Mouse (Mus musculus): Measurements from ENCODE around the gene Iqgap1. TPM values are rescaled to one million over a fixed set of nuclear protein-coding genes. Genes with fewer than 3 reads are reported as not detected.

Gene Iqgap1
- polyA plus RNA-seq, 1 experiment, result 112 TPM

DNA sequence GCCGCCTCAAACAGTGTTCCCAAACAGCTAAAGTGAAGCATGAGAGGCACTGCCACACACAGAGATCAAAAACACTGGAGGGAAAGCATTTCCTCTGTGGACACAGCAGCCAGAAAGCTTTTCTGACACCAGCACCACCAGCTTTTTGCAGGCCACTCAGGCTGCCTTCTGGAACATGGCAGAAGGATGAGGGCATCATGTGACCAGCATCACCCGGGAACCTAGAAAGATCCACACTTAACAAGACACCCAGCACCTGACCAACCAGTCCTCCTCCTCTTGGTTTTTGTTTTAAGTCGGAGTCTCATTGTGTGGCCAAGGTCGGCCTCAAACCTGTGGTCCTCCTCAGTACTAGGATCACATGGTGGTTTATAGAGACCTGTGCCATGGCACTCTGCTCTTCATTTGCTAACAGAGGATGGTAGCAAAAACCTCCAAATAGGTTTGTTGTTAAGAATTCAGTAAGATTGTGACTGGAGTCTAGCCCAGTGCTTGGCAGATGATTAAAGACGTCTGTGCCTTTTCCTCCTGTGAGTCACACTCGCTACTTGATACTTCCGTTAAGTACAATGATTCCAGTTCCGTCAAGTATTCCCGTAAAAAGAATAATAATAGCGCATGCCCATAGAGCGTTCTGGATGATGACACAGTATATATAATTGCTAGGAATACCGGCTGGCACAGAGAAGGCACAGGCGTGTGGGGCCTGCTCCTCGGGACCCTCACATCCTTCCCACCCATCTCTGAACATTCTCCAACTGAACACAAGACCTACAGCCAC, 51.8 kb downstream of the Iqgap1 start:
- H3K36me3 ChIP-seq (ENCODE audit: control insufficient read depth, insufficient read depth, low read length), result no peaks in the 10 kb centered on the region
- no peak overlapping the region for H3K4me3 ChIP-seq (ENCODE audit: control insufficient read depth, insufficient read depth, low read length)
- H3K27ac ChIP-seq (ENCODE audit: control insufficient read depth, insufficient read depth, low read length), result peak overlapping the region; percentile 20; the same call in 1 of the 2 replicates
- TF ChIP-seq POLR2A (IDR thresholded peaks at IDR 0.05; ENCODE audit: control insufficient read depth, extremely low read depth, insufficient read depth, low read length, poor library complexity) (no peak), CTCF (IDR thresholded peaks at IDR 0.05; ENCODE audit: borderline replicate concordance, control insufficient read depth, extremely low read depth, insufficient read depth, low read length, poor library complexity) (no peak)
- no peak for DNase-seq
- peaks cover 26% of the 10 kb centered on the region for H3K4me1 ChIP-seq (replicated peaks; ENCODE audit: control insufficient read depth, insufficient read depth, low read length)
- WGBS, result 88% methylated on average over 14 of the region's 14 CpGs
- H3K27me3 ChIP-seq (ENCODE audit: control insufficient read depth, insufficient read depth, low read length), result no peaks in the 10 kb centered on the region

DNA sequence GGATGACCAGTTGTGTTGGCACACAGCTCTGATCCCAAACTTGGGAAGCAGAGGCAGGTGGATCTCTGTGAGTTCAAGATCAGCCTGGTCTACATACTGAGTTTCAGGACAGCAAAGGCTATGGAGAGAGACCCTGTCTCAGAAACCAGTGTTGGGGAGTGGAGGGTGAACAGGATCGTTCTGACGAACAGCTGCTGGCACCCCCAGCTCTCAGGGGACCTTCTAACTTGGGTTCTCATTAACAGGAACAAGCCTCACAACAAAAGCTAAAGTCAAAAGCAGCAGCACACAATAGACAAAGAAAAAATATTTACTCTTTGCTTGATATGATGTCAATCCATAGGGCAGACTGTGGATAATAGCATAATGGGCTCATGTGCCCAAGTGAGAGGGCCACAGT, 55.3 kb downstream of the Iqgap1 start:
- TF ChIP-seq POLR2A (IDR thresholded peaks at IDR 0.05; ENCODE audit: control insufficient read depth, extremely low read depth, insufficient read depth, low read length, poor library complexity) (no peak), CTCF (IDR thresholded peaks at IDR 0.05; ENCODE audit: borderline replicate concordance, control insufficient read depth, extremely low read depth, insufficient read depth, low read length, poor library complexity) (no peak)
- Histone ChIP-seq H3K4me3 (ENCODE audit: control insufficient read depth, insufficient read depth, low read length) (no peak overlapping the region), H3K4me1 (replicated peaks; ENCODE audit: control insufficient read depth, insufficient read depth, low read length) (peaks cover 23% of the 10 kb centered on the region), H3K27me3 (ENCODE audit: control insufficient read depth, insufficient read depth, low read length) (no peaks in the 10 kb centered on the region), H3K36me3 (ENCODE audit: control insufficient read depth, insufficient read depth, low read length) (peaks cover 19% of the 10 kb centered on the region), H3K27ac (ENCODE audit: control insufficient read depth, insufficient read depth, low read length) (no peak overlapping the region)
- 93% methylated on average over 2 of the region's 2 CpGs for WGBS
- no peak for DNase-seq

DNA sequence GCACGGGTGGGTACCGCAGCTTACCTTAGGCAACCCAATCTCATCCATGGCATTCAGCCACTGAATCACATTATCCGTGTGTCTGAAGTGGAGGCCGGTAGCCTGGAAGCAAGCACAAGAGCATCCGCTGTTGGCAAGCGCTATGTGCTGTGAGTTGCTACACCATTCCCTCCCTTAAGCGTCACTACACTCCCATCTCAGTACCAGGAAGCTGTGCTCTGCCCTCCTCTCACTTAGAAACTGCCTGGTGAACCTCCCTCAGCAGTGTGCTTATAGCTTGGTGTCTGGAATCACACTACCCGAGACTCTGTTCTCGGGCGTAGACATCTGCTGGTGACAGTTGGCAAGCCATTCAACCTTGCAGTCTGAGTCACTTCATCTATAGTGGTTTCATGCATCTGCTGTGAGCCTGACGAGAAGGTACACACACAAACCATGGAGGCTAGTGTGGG, 58.9 kb downstream of the Iqgap1 start:
- DNase-seq, result no peak
- H3K36me3 ChIP-seq (ENCODE audit: control insufficient read depth, insufficient read depth, low read length), result peaks cover 28% of the 10 kb centered on the region
- H3K4me1 ChIP-seq (replicated peaks; ENCODE audit: control insufficient read depth, insufficient read depth, low read length), result peaks cover 14% of the 10 kb centered on the region
- no peak overlapping the region for H3K4me3 ChIP-seq (ENCODE audit: control insufficient read depth, insufficient read depth, low read length)
- 90% methylated on average over 11 of the region's 11 CpGs for WGBS
- H3K27me3 ChIP-seq (ENCODE audit: control insufficient read depth, insufficient read depth, low read length), result no peaks in the 10 kb centered on the region
- H3K27ac ChIP-seq (ENCODE audit: control insufficient read depth, insufficient read depth, low read length), result no peak overlapping the region
- no peak for TF ChIP-seq POLR2A (IDR thresholded peaks at IDR 0.05; ENCODE audit: control insufficient read depth, extremely low read depth, insufficient read depth, low read length, poor library complexity)

DNA sequence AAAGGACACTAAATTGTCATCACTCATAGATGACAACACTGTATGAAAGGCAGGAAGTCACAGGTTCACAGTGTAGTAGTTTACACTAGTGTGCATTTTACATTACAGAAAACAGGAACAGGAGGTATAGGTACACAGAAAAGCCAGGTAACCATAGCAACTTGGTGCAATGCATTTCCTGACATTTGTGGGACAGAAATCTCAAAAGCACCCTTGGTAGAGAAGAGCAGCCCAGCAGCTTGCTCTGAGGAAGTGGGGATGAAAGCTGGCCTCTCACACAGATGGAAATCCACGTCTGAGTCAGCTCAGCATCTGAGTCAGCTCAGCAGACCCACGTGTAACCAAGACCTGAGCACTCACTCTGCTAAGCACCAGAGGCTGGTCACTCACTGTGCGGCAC, 59.7 kb downstream of the Iqgap1 start:
- H3K27ac ChIP-seq (ENCODE audit: control insufficient read depth, insufficient read depth, low read length), result no peak overlapping the region
- H3K4me1 ChIP-seq (replicated peaks; ENCODE audit: control insufficient read depth, insufficient read depth, low read length), result peaks cover 14% of the 10 kb centered on the region
- peak; percentile 13 for DNase-seq
- 48% methylated on average over 3 of the region's 3 CpGs for WGBS
- H3K27me3 ChIP-seq (ENCODE audit: control insufficient read depth, insufficient read depth, low read length), result no peaks in the 10 kb centered on the region
- no peak overlapping the region for H3K4me3 ChIP-seq (ENCODE audit: control insufficient read depth, insufficient read depth, low read length)
- TF ChIP-seq POLR2A (IDR thresholded peaks at IDR 0.05; ENCODE audit: control insufficient read depth, extremely low read depth, insufficient read depth, low read length, poor library complexity) (no peak), CTCF (IDR thresholded peaks at IDR 0.05; ENCODE audit: borderline replicate concordance, control insufficient read depth, extremely low read depth, insufficient read depth, low read length, poor library complexity) (no peak)
- H3K36me3 ChIP-seq (ENCODE audit: control insufficient read depth, insufficient read depth, low read length), result peaks cover 28% of the 10 kb centered on the region

DNA sequence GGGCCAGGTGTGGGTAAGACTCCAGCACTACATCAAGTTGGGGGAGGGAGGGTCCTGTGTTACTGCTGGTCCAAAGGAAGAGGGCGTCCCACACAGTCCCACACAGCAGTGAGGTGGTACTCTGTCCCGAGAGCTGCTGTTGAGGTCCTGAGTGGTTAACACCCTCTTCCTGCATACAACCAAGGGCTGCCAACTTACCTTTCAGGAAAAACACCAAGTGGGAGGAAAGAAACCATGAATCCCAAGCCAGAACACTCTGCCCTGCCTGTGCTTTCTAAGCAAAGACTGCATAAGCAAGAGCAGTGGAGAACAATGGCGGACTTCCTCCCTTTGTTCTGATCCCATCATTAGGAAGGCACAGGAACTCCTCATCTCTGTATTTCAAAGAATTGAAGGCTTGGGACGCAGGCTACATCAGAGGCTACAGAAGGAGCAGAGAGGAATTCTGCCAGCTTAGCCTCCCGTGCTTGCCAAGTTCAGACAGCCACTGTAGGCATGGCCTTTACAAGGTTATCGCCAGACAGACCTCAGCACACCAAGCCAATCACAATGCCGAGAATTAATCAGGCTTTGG, 61.8 kb downstream of the Iqgap1 start:
- Histone ChIP-seq H3K27ac (ENCODE audit: control insufficient read depth, insufficient read depth, low read length) (no peak overlapping the region), H3K36me3 (ENCODE audit: control insufficient read depth, insufficient read depth, low read length) (peaks cover 37% of the 10 kb centered on the region), H3K4me1 (replicated peaks; ENCODE audit: control insufficient read depth, insufficient read depth, low read length) (peaks cover 14% of the 10 kb centered on the region), H3K27me3 (ENCODE audit: control insufficient read depth, insufficient read depth, low read length) (no peaks in the 10 kb centered on the region), H3K4me3 (ENCODE audit: control insufficient read depth, insufficient read depth, low read length) (no peak overlapping the region)
- 95% methylated on average over 7 of the region's 7 CpGs for WGBS
- no peak for DNase-seq
- TF ChIP-seq CTCF (IDR thresholded peaks at IDR 0.05; ENCODE audit: borderline replicate concordance, control insufficient read depth, extremely low read depth, insufficient read depth, low read length, poor library complexity) (no peak), POLR2A (IDR thresholded peaks at IDR 0.05; ENCODE audit: control insufficient read depth, extremely low read depth, insufficient read depth, low read length, poor library complexity) (no peak)

DNA sequence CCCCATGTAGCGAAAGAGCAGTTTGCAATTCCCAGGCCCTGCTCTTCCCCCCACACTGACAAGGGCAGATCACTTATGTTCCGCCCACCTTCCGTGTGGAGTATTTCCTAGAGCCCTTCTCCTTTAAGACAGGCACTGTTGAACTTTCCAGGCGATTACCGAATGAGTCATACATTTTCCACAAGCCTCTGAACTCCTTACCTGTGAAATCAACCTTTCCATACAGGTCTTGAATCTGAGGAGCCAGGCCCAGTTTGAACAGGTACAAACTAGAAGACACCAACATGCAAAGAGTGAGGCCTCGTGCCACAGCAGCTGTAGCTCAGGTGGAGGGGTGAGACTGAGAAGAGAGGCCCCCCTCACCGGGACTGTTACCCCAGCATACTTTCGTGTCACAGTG, 63.5 kb downstream of the Iqgap1 start:
- no peak for TF ChIP-seq CTCF (IDR thresholded peaks at IDR 0.05; ENCODE audit: borderline replicate concordance, control insufficient read depth, extremely low read depth, insufficient read depth, low read length, poor library complexity)
- TF ChIP-seq POLR2A (IDR thresholded peaks at IDR 0.05; ENCODE audit: control insufficient read depth, extremely low read depth, insufficient read depth, low read length, poor library complexity), result no peak
- no peak overlapping the region for H3K4me3 ChIP-seq (ENCODE audit: control insufficient read depth, insufficient read depth, low read length)
- H3K27me3 ChIP-seq (ENCODE audit: control insufficient read depth, insufficient read depth, low read length), result no peaks in the 10 kb centered on the region
- H3K27ac ChIP-seq (ENCODE audit: control insufficient read depth, insufficient read depth, low read length), result no peak overlapping the region
- DNase-seq, result no peak
- H3K36me3 ChIP-seq (ENCODE audit: control insufficient read depth, insufficient read depth, low read length), result peaks cover 41% of the 10 kb centered on the region
- 96% methylated on average over 8 of the region's 8 CpGs for WGBS
- peaks cover 14% of the 10 kb centered on the region for H3K4me1 ChIP-seq (replicated peaks; ENCODE audit: control insufficient read depth, insufficient read depth, low read length)
